ENCODE assay signal across 8 mouse cellular contexts in genomic region chr10:94072261-94072915, GRCm38 (mm10). TPM values are rescaled to one million over a fixed set of nuclear protein-coding genes. Genes with fewer than 3 reads are reported as not detected.
DNase-seq lines count a peak whose midpoint lies in the region; ATAC-seq lines count a peak whose summit lies in the region.

No protein-coding gene starts in this region.

- H3K9me3 ChIP-seq in hindbrain, embryonic 14.5 days (ENCODE audit: control insufficient read depth, low read length) = no peaks in the 10 kb centered on the region
- no peaks in the 10 kb centered on the region for H3K9me3 ChIP-seq in hindbrain, embryonic 11.5 days (ENCODE audit: control insufficient read depth, low read length)
- no peaks in the 10 kb centered on the region for H3K9me3 ChIP-seq in kidney, embryonic 15.5 days (replicated peaks)

- no peaks in the 10 kb centered on the region for H3K36me3 ChIP-seq in hindbrain, embryonic 14.5 days (replicated peaks; ENCODE audit: control insufficient read depth, insufficient read depth)
- no peaks in the 10 kb centered on the region for H3K36me3 ChIP-seq in hindbrain, embryonic 11.5 days (ENCODE audit: control insufficient read depth, insufficient read depth, low read length)
- no peaks in the 10 kb centered on the region for H3K36me3 ChIP-seq in kidney, embryonic 15.5 days

- 0 out of 2 replicates have a peak, but pooled peaks cover 5% of the 10 kb centered on the region for H3K4me1 ChIP-seq in hindbrain, embryonic 14.5 days (replicated peaks; ENCODE audit: control insufficient read depth, insufficient read depth, low read length)
- H3K4me1 ChIP-seq in hindbrain, embryonic 11.5 days (replicated peaks; ENCODE audit: control insufficient read depth, insufficient read depth, low read length) = no peaks in the 10 kb centered on the region
- peaks cover 14% of the 10 kb centered on the region for H3K4me1 ChIP-seq in kidney, embryonic 15.5 days

- peak overlapping the region; percentile 43; the same call in 1 of the 2 replicates for H3K27ac ChIP-seq in hindbrain, embryonic 14.5 days
- no peak overlapping the region for H3K27ac ChIP-seq in hindbrain, embryonic 11.5 days (ENCODE audit: low read depth, low read length)
- 0 out of 2 replicates have a peak overlapping the region, but pooled peaks have one; percentile 29 for H3K27ac ChIP-seq in kidney, embryonic 15.5 days

- H3K27me3 ChIP-seq in hindbrain, embryonic 14.5 days (ENCODE audit: control insufficient read depth, insufficient read depth, low read length) = no peaks in the 10 kb centered on the region
- no peaks in the 10 kb centered on the region for H3K27me3 ChIP-seq in hindbrain, embryonic 11.5 days (ENCODE audit: control insufficient read depth, insufficient read depth, low read length)
- H3K27me3 ChIP-seq in kidney, embryonic 15.5 days = no peaks in the 10 kb centered on the region

- no peak for DNase-seq in hindbrain, embryonic 14.5 days (ENCODE audit: low spot score)
- DNase-seq in hindbrain, embryonic 11.5 days (ENCODE audit: low spot score) = no peak
- DNase-seq in adrenal gland, postnatal 14 days = peak; percentile 41
- DNase-seq in heart, adult 8-10 months (ENCODE audit: low spot score) = peak; percentile 53
- peak; percentile 75 for DNase-seq in lung, postnatal 10 days
- no peak for DNase-seq in spleen, postnatal 14 days (ENCODE audit: low spot score in 2 of 2)

- WGBS in hindbrain, embryonic 14.5 days = 70% methylated on average over 10 of the region's 10 CpGs
- 73% methylated on average over 10 of the region's 10 CpGs for WGBS in hindbrain, embryonic 11.5 days
- 54% methylated on average over 10 of the region's 10 CpGs for WGBS in kidney, embryonic 15.5 days

- H3K4me2 ChIP-seq in hindbrain, embryonic 14.5 days (replicated peaks) = no peak overlapping the region
- no peak overlapping the region for H3K4me2 ChIP-seq in hindbrain, embryonic 11.5 days (replicated peaks; ENCODE audit: low read depth, low read length)
- no peak overlapping the region for H3K4me2 ChIP-seq in kidney, embryonic 15.5 days

- no peak overlapping the region for H3K4me3 ChIP-seq in hindbrain, embryonic 14.5 days (replicated peaks; ENCODE audit: low read length)
- no peak overlapping the region for H3K4me3 ChIP-seq in hindbrain, embryonic 11.5 days (ENCODE audit: low read depth, low read length)
- no peak overlapping the region for H3K4me3 ChIP-seq in kidney, embryonic 15.5 days (replicated peaks)

- ATAC-seq in hindbrain, embryonic 14.5 days (ENCODE audit: low FRiP score) = no peak
- ATAC-seq in hindbrain, embryonic 11.5 days (ENCODE audit: low FRiP score) = no peak
- ATAC-seq in kidney, embryonic 15.5 days (replicated peaks; ENCODE audit: low FRiP score) = no peak
- ATAC-seq in monocyte, adult 5-6 weeks (replicated peaks; ENCODE audit: insufficient number of reproducible peaks, low FRiP score, low TSS enrichment, poor library complexity, severe bottlenecking) = no peak

- no peak overlapping the region for H3K9ac ChIP-seq in hindbrain, embryonic 14.5 days
- H3K9ac ChIP-seq in hindbrain, embryonic 11.5 days (ENCODE audit: low read depth, low read length) = no peak overlapping the region
- no peak overlapping the region for H3K9ac ChIP-seq in kidney, embryonic 15.5 days

RNA-seq across cellular contexts. Expression of gene Fgd6, which starts 36.6 kb away (rescaled TPM):
- 3.2 and 3.6 TPM in 2 replicates for polyA plus RNA-seq in hindbrain, embryonic 14.5 days (2014; fragmentation: Nextera tagmentation; extraction: Ambion mirVana)
- polyA plus RNA-seq in hindbrain, embryonic 11.5 days (2014; fragmentation: Nextera tagmentation; extraction: Ambion mirVana) = 5.0 and 6.7 TPM in 2 replicates
- total RNA-seq in adrenal gland, postnatal 14 days (2021) = 8.2 and 9.2 TPM in 2 replicates
- 1 to 10 TPM; 5.4 to 6.2 (median 5.7) TPM for total RNA-seq in heart, adult 8-10 months (2022)
- polyA plus RNA-seq in kidney, embryonic 15.5 days (2015; fragmentation: Nextera tagmentation; extraction: Ambion mirVana) = 3.0 and 3.3 TPM in 2 replicates
- 1.5 to 3.0 TPM (median 2.9 TPM) in 3 replicates for total RNA-seq in monocyte, adult 5-6 weeks (2017)

RNA-seq across cellular contexts. Expression of gene Vezt, which starts 36.8 kb away (rescaled TPM):
- polyA plus RNA-seq in hindbrain, embryonic 14.5 days (2014; fragmentation: Nextera tagmentation; extraction: Ambion mirVana) = 56.5 and 62.5 TPM in 2 replicates
- 45.0 and 45.6 TPM in 2 replicates for polyA plus RNA-seq in hindbrain, embryonic 11.5 days (2014; fragmentation: Nextera tagmentation; extraction: Ambion mirVana)
- 19.2 and 20.1 TPM in 2 replicates for total RNA-seq in adrenal gland, postnatal 14 days (2021)
- total RNA-seq in heart, adult 8-10 months (2022) = 10 to 100 TPM; 38.7 to 42.8 (median 41.4) TPM
- polyA plus RNA-seq in kidney, embryonic 15.5 days (2015; fragmentation: Nextera tagmentation; extraction: Ambion mirVana) = 23.6 TPM in 2 replicates
- 3.3 to 7.3 TPM (median 3.7 TPM) in 3 replicates for total RNA-seq in monocyte, adult 5-6 weeks (2017)

Comparison
In these comparisons a context has a peak if more than half of its experiments do, and no peak if none do; other contexts are left out.
1. DNase-seq: peak in adrenal gland, postnatal 14 days (single experiment), heart, adult 8-10 months (single experiment) and lung, postnatal 10 days (single experiment); none in hindbrain, embryonic 14.5 days (single experiment), hindbrain, embryonic 11.5 days (single experiment) and spleen, postnatal 14 days (0 of 2).